Mouse (Mus musculus): Measurements from ENCODE around the gene Edem1. TPM values are rescaled to one million over a fixed set of nuclear protein-coding genes. Genes with fewer than 3 reads are reported as not detected.

Gene Edem1
- total RNA-seq (2023) = 100 to 1,000 TPM; 125 to 156 TPM

DNA sequence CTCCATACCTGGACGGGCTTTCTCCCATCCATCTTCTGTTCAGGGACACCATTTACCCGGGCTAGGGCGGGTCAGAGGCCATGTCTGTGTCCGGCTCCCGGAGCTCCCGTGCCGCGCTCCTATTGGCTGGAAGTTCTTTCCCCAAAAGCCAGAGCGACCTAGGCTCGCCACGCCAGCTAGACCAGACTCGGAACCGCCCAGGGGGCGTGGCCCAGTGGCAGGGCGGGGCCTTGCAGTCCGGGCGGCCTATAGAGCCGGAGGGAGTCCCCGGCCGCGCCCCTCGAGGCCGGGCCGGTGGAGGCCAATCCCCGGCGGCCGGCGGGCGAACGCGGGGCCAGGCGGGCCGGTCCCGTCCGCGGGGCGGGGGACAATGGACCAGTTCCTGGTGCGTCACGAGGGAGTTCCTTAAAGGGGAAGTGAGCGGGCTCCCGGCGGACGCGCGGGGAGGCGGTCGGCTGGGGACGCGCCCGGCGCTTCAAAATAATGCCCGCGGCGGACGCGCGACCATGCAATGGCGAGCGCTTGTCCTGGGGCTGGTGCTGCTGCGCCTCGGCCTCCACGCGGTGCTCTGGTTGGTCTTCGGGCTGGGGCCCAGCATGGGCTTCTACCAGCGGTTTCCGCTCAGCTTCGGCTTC lies at the start of gene Edem1:
Gene Edem1 (plus strand): TSS at position 408 of the 635 bp plus-strand sequence.

DNA sequence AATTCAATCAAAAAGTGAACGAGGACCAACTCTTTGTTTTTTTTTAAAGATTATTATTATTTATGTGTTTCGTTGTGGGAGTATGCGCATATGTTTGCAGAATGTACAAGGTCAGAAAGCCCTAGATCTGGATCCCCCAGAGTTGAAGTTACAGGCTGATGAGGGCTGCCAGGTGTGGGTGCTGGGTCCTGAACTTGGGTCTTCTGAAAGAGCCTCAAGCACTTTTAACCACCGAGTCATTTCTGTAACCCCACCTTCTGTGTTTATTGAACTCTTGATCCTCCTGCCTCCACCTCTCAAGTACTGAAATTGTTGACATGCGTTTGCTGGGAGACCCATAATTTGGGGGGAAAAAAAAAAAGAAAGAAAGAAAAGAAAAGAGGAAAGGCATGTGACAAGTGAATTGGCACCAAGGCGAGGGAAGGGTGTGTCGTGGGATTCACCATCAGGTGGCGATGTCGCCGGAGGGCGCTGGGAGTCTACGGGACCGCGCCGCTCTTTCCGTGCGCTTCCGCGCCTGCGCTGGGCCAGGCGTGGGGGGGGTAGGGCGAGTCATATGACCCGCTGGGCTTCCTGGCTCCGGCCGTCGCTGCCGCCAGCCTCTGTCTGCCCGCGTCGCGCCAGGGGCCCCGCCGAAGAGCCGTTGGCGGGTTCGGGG lies 45.8 kb upstream of the Edem1 start, which contains the start of gene Arl8b:
Gene Arl8b (plus strand): TSS at position 574 of the 658 bp plus-strand sequence.

Other genes starting within 250 kb of the Edem1 start
- gene Bhlhe40, start 168.0 kb upstream of the Edem1 start, total RNA-seq (2023) = 10 to 100 TPM; 40.2 to 51.7 TPM
- 10 to 100 TPM; 45.8 to 58.4 TPM for gene Arl8b, start 45.5 kb upstream of the Edem1 start, total RNA-seq (2023)

Measured in neutrophil, adult 59 days (primary cell).